Mouse (Mus musculus): Measurements from ENCODE around the gene Gm3415. TPM values are rescaled to one million over a fixed set of nuclear protein-coding genes. Genes with fewer than 3 reads are reported as not detected.
"Not testable (repeated sequence)": the region's sequence is repeated elsewhere in the genome, so short reads cannot be mapped to it uniquely, and the experiment has no call there.

Gm3415 gene
- not detected in 2 replicates for polyA plus RNA-seq (2015; fragmentation: Nextera tagmentation; extraction: Ambion mirVana)

DNA sequence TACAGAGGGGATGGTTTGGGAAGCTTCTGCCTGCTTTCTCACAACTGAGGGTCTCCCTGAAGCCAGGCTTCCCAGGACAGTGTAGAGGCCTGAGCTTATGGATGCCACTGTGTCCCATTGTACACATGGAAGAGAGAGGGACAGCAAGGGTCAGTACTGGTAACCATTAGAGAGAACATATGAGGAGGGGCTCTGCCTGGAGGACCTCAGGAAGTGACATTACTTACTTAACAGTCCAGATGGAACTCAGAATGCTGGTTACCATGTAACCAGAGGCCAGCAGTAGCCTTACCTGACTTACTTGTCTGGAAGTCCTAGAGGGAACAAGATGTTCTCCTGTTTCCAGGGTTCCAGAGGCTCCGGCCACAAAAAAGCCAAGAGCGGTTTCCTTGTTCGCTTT lies at the start of gene Gm3415:
Gene Gm3415 (plus strand): TSS at position 301 of the 400 bp plus-strand sequence.
- no CpG with 5 or more reads among the region's 3 CpGs for WGBS
- not testable (repeated sequence) for ATAC-seq; H3K9ac ChIP-seq (replicated peaks; ENCODE audit: low read depth); H3K4me1 ChIP-seq (ENCODE audit: insufficient read depth, low read depth, low read length); H3K36me3 ChIP-seq (ENCODE audit: insufficient read depth, low read length); H3K4me2 ChIP-seq (replicated peaks; ENCODE audit: low read depth, low read length); H3K27ac ChIP-seq (ENCODE audit: low read length); H3K4me3 ChIP-seq (ENCODE audit: low read depth, low read length); DNase-seq (ENCODE audit: low spot score); H3K9me3 ChIP-seq (ENCODE audit: low read length); H3K27me3 ChIP-seq (replicated peaks; ENCODE audit: insufficient read depth, low read length)

DNA sequence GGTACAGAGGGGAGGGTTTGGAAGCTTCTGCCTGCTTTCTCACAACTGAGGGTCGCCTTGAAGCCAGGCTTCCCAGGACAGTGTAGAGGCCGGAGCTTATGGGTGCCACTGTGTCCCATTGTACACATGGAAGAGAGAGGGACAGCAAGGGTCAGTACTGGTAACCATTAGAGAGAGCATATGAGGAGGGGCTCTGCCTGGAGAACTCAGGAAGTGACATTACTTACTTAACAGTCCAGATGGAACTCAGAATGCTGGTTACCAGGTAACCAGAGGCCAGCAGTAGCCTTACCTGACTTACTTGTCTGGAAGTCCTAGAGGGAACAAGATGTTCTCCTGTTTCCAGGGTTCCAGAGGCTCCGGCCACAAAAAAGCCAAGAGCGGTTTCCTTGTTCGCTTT lies 42.1 kb upstream of the Gm3415 start, which contains the start of gene Gm3402:
Gene Gm3402 (plus strand): TSS at position 301 of the 400 bp plus-strand sequence.
- not testable (repeated sequence) for DNase-seq (ENCODE audit: low spot score); ATAC-seq
- no CpG with 5 or more reads among the region's 5 CpGs for WGBS

DNA sequence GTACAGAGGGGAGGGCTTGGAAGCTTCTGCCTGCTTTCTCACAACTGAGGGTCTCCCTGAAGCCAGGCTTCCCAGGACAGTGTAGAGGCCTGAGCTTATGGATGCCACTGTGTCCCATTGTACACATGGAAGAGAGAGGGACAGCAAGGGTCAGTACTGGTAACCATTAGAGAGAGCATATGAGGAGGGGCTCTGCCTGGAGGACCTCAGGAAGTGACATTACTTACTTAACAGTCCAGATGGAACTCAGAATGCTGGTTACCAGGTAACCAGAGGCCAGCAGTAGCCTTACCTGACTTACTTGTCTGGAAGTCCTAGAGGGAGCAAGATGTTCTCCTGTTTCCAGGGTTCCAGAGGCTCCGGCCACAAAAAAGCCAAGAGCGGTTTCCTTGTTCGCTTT lies 30.4 kb upstream of the Gm3415 start, which contains the start of gene Gm3404:
Gene Gm3404 (plus strand): TSS at position 301 of the 400 bp plus-strand sequence.
- DNase-seq (ENCODE audit: low spot score); H3K9ac ChIP-seq (replicated peaks; ENCODE audit: low read depth); H3K36me3 ChIP-seq (ENCODE audit: insufficient read depth, low read length); H3K4me3 ChIP-seq (ENCODE audit: low read depth, low read length); H3K4me1 ChIP-seq (ENCODE audit: insufficient read depth, low read depth, low read length); H3K27me3 ChIP-seq (replicated peaks; ENCODE audit: insufficient read depth, low read length); H3K9me3 ChIP-seq (ENCODE audit: low read length); ATAC-seq; H3K4me2 ChIP-seq (replicated peaks; ENCODE audit: low read depth, low read length); H3K27ac ChIP-seq (ENCODE audit: low read length): not testable (repeated sequence)
- WGBS, result 83% methylated on average over 1 of the region's 3 CpGs

More for the DNA sequence above, 42.1 kb upstream of the Gm3415 start, which contains the start of gene Gm3402:
- H3K27ac ChIP-seq (ENCODE audit: low read length); H3K36me3 ChIP-seq (ENCODE audit: insufficient read depth, low read length); H3K9me3 ChIP-seq (ENCODE audit: low read length); H3K27me3 ChIP-seq (replicated peaks; ENCODE audit: insufficient read depth, low read length); H3K9ac ChIP-seq (replicated peaks; ENCODE audit: low read depth); H3K4me1 ChIP-seq (ENCODE audit: insufficient read depth, low read depth, low read length); H3K4me2 ChIP-seq (replicated peaks; ENCODE audit: low read depth, low read length); H3K4me3 ChIP-seq (ENCODE audit: low read depth, low read length): not testable (repeated sequence)

DNA sequence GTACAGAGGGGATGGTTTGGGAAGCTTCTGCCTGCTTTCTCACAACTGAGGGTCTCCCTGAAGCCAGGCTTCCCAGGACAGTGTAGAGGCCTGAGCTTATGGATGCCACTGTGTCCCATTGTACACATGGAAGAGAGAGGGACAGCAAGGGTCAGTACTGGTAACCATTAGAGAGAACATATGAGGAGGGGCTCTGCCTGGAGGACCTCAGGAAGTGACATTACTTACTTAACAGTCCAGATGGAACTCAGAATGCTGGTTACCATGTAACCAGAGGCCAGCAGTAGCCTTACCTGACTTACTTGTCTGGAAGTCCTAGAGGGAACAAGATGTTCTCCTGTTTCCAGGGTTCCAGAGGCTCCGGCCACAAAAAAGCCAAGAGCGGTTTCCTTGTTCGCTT lies 18.6 kb upstream of the Gm3415 start, which contains the start of gene Gm3409:
Gene Gm3409 (plus strand): TSS at position 301 of the 400 bp plus-strand sequence.
- not testable (repeated sequence) for H3K27me3 ChIP-seq (replicated peaks; ENCODE audit: insufficient read depth, low read length); H3K27ac ChIP-seq (ENCODE audit: low read length); H3K36me3 ChIP-seq (ENCODE audit: insufficient read depth, low read length); H3K4me2 ChIP-seq (replicated peaks; ENCODE audit: low read depth, low read length); H3K4me3 ChIP-seq (ENCODE audit: low read depth, low read length); H3K9ac ChIP-seq (replicated peaks; ENCODE audit: low read depth); ATAC-seq; H3K9me3 ChIP-seq (ENCODE audit: low read length); H3K4me1 ChIP-seq (ENCODE audit: insufficient read depth, low read depth, low read length); DNase-seq (ENCODE audit: low spot score)
- WGBS, result 88% methylated on average over 2 of the region's 3 CpGs

DNA sequence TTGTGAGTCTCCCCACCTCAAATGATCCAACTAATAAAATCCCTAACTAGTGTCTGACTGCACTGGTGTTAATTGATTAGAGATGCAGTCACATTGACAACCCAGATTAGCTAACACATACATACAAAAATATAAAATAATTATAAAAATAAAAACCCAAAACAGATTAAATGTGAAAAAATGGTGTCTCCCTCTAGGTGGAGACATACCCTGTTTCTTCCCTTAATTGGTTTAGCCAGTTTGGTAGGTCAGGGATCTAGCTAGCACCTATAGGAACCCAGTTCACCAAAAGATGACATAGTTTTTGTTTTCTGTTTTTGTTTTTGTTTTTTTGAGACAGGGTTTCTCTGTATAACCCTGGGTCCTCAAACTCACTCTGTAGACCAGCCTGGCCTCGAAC lies 8.3 kb downstream of the Gm3415 start:
- Histone ChIP-seq H3K4me2 (replicated peaks; ENCODE audit: low read depth, low read length) (no peak overlapping the region), H3K9me3 (ENCODE audit: low read length) (no peaks in the 10 kb centered on the region), H3K9ac (replicated peaks; ENCODE audit: low read depth) (no peak overlapping the region), H3K27me3 (replicated peaks; ENCODE audit: insufficient read depth, low read length) (no peaks in the 10 kb centered on the region), H3K36me3 (ENCODE audit: insufficient read depth, low read length) (no peaks in the 10 kb centered on the region), H3K4me1 (ENCODE audit: insufficient read depth, low read depth, low read length) (no peaks in the 10 kb centered on the region), H3K4me3 (ENCODE audit: low read depth, low read length) (no peak overlapping the region), H3K27ac (ENCODE audit: low read length) (no peak overlapping the region)
- ATAC-seq, result no peak
- no peak for TF ChIP-seq EP300 (IDR thresholded peaks at IDR 0.05)
- DNase-seq (ENCODE audit: low spot score), result no peak
- WGBS, result 76% methylated on average over 1 of the region's 1 CpGs

DNA sequence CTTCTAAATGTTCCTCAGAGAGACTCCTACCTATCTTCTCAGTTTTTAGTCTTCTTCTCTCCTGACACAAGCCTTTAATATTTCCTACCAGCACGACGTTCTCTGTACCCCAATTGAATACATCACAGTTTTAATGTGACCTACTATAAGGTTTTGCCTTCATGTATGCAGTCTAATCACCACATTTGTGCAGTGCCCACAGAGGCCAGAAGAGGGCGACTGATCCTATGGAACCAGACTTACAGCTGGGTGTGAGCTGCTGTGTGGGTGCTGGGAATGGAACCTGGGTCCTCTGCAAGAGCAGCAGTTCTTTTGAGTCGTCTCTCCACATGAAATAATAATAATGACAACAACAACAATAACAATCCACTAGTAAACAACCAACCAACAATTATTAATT lies 11.1 kb downstream of the Gm3415 start:
- ATAC-seq (no peak), DNase-seq (ENCODE audit: low spot score) (no peak)
- Histone ChIP-seq H3K9me3 (ENCODE audit: low read length) (no peaks in the 10 kb centered on the region), H3K4me3 (ENCODE audit: low read depth, low read length) (no peak overlapping the region), H3K4me2 (replicated peaks; ENCODE audit: low read depth, low read length) (no peak overlapping the region), H3K27ac (ENCODE audit: low read length) (no peak overlapping the region), H3K27me3 (replicated peaks; ENCODE audit: insufficient read depth, low read length) (no peaks in the 10 kb centered on the region), H3K9ac (replicated peaks; ENCODE audit: low read depth) (no peak overlapping the region), H3K4me1 (ENCODE audit: insufficient read depth, low read depth, low read length) (no peaks in the 10 kb centered on the region), H3K36me3 (ENCODE audit: insufficient read depth, low read length) (no peaks in the 10 kb centered on the region)
- TF ChIP-seq CTCF (IDR thresholded peaks at IDR 0.05) (peak; percentile 30), EP300 (IDR thresholded peaks at IDR 0.05) (no peak)
- WGBS, result 59% methylated on average over 4 of the region's 4 CpGs

DNA sequence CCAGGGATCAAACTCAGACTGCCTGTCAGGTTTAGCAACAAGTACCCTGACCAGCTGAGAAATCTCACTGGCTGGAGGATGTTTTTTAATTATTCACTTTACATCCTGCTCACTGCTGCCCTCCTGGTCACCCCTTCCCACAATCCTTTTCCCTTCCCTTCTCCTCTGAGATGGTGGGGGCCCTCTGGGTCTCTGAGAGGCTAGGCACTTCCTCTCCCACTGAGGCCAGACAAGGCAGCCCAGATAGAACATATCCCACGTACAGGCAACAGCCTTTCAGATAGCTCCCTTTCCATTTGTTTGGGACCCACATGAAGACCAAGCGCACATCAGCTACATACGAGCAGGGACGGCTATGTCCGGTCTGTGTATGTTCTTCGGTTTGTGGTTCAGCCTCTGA lies 14.2 kb downstream of the Gm3415 start:
- not testable (repeated sequence) for H3K36me3 ChIP-seq (ENCODE audit: insufficient read depth, low read length); H3K9ac ChIP-seq (replicated peaks; ENCODE audit: low read depth); H3K4me2 ChIP-seq (replicated peaks; ENCODE audit: low read depth, low read length); H3K4me1 ChIP-seq (ENCODE audit: insufficient read depth, low read depth, low read length); DNase-seq (ENCODE audit: low spot score); ATAC-seq; H3K27ac ChIP-seq (ENCODE audit: low read length); H3K9me3 ChIP-seq (ENCODE audit: low read length); H3K27me3 ChIP-seq (replicated peaks; ENCODE audit: insufficient read depth, low read length); H3K4me3 ChIP-seq (ENCODE audit: low read depth, low read length)
- WGBS, result 67% methylated on average over 6 of the region's 6 CpGs

DNA sequence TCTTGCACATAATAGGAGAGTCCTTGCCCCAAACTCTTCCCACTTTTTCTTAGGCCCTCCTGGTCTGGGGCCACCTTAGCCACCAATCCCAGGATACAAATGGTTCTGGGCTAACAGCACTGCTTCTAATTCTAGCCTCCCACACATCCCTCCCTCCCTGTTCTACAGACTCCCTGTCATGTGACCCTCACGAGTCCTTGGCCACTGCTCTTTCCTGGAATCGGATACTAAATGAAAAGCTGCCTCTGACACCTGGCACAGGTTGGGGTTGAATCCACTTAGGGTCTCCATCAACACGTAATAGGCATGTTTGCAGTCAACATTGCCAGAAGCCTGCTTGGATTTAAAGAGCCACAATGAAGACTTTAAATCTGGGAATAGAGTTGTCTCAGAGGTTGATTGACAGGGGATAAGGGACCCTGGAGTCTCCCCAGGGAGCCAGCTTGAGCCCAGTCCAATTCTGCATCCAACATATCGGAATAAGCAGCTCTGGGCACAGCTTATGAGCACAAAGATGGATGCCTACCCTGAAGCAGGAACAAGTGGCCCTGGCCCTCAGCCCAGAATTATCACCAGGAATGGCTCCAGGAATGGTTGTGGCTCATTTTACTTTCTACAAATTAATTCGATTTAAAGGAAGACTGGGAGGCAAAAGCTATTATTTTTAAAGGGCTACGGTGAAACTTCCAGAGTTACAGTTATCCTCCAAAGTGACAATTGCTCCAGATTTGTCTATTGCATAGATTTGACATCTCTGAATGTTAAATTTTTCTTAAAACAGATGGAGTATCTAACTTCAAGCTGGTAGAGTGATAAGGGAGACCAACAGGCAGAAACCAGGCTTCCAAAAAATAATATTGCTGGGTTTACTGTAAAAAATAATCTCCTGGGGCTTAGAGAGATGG lies 16.1 kb downstream of the Gm3415 start:
- not testable (repeated sequence) for H3K4me1 ChIP-seq (ENCODE audit: insufficient read depth, low read depth, low read length); H3K27me3 ChIP-seq (replicated peaks; ENCODE audit: insufficient read depth, low read length); H3K4me2 ChIP-seq (replicated peaks; ENCODE audit: low read depth, low read length); ATAC-seq; H3K9ac ChIP-seq (replicated peaks; ENCODE audit: low read depth); H3K27ac ChIP-seq (ENCODE audit: low read length); H3K9me3 ChIP-seq (ENCODE audit: low read length); H3K36me3 ChIP-seq (ENCODE audit: insufficient read depth, low read length); H3K4me3 ChIP-seq (ENCODE audit: low read depth, low read length); DNase-seq (ENCODE audit: low spot score)
- WGBS, result 56% methylated on average over 6 of the region's 6 CpGs

DNA sequence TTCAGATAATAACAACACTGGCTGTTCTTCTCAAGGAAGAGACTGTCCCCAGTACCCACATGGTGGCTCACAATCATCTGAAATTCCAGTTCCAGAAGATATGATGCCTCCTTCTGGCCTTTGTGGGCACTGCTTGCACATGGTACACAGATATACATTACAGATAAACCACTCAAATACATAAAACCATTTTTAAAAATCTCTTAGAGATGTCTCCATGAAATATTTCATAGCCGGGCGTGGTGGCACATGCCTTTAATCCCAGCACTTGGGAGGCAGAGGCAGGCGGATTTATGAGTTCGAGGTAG lies 16.8 kb downstream of the Gm3415 start:
- ATAC-seq, result not testable (repeated sequence)
- WGBS, result 87% methylated on average over 4 of the region's 4 CpGs

More for the DNA sequence above, 16.8 kb downstream of the Gm3415 start:
- H3K4me2 ChIP-seq (replicated peaks; ENCODE audit: low read depth, low read length); H3K27me3 ChIP-seq (replicated peaks; ENCODE audit: insufficient read depth, low read length); H3K27ac ChIP-seq (ENCODE audit: low read length); DNase-seq (ENCODE audit: low spot score); H3K36me3 ChIP-seq (ENCODE audit: insufficient read depth, low read length); H3K9ac ChIP-seq (replicated peaks; ENCODE audit: low read depth); H3K4me3 ChIP-seq (ENCODE audit: low read depth, low read length); H3K9me3 ChIP-seq (ENCODE audit: low read length); H3K4me1 ChIP-seq (ENCODE audit: insufficient read depth, low read depth, low read length): not testable (repeated sequence)

All from lung, postnatal 0 days (tissue).